Mouse (Mus musculus): Measurements from ENCODE around the gene Zfp68.
"Not testable (repeated sequence)": the region's sequence is repeated elsewhere in the genome, so short reads cannot be mapped to it uniquely, and the experiment has no call there.

Gene Zfp68

DNA sequence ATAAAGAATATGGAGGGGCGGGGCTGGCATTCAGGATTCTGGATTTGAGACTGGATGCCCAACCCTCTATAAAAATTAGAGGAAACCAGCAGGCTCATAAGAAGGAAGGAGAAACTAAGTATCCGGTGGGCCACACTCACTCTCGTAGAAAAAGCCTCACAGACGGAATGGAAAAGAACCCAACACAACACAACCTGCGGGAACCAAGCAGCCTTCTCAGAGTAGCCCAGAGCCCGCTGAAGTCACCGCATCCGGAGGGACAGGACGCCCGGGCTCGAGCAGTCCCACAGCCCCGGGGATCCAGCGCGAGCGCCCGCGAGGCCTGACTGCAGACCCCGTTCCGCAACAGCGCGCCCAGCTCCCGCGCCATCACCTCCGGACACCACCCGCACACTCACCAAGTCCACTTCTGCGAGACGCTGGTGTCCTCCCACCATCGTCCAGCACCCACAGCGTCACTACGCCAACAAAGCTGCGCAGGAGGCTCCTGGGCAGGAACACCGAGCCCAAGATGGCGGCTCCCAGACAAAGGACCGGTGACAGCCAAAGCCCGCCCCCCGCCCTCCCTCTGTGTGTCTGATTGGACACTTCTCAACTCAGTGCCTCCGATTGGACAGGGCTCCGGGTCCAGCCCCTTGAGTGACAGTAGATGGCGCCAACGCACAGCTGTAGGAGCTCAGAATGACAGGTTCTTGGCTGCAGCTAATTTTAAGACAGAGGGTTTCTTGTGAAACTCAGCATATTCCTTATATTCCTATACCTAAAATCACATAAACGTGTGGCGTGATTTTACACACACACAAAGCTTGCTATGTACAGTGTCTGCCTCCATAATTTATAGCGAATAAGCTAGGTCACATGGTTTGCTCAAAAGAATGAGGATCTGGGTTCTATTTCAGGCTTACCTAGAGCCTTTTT lies at the start of gene Zfp68:
TSS of gene Zfp68 (minus strand) at position 551 of the 918 bp plus-strand sequence.
- DNase-seq (ENCODE audit: low read depth, low spot score), result peak; percentile 89

DNA sequence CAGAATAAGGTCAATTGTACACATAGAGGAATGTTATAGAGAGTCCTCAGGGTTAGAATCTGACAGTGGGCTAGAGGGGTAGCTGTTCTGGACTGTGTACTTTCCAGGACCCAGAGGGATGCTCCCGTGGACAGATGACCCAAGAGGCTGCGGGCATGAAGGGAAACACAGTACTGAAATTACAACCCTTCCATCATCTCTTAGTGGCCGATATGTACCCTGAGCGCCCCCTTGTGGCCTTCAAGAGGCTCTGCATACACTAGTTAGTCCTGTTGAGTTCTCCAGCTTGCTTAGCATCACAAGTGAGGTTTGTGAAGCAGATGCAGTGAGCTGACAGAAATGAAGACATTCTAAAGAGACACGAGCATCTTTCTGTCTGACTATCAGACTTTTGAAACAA lies 39.4 kb upstream of the Zfp68 start:
- DNase-seq (ENCODE audit: low read depth, low spot score), result peak; percentile 50

DNA sequence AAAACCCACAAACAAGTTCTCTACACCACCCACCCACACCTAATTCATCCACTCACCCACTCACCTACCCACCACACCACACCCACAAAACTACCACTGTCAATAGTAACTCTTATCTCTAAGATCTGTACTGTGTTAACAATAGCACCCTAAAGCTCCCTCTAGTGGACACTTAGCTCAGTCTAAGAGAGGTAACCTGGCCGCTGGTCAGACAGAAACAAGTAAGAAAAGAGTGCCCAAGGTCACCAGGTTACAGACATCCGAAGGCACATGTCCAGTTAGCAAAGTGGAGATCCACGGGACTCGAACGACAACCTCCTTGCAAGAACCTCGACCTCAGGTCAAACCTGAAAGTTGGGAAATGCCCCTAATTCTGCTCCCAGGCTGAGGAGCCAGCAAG lies 38.3 kb upstream of the Zfp68 start:
- DNase-seq (ENCODE audit: low read depth, low spot score), result peak; percentile 34

GRCm38 (mm10) chr5:138657407-138657806 lies 37.8 kb upstream of the Zfp68 start:
- no peak for DNase-seq (ENCODE audit: low read depth, low spot score)

DNA sequence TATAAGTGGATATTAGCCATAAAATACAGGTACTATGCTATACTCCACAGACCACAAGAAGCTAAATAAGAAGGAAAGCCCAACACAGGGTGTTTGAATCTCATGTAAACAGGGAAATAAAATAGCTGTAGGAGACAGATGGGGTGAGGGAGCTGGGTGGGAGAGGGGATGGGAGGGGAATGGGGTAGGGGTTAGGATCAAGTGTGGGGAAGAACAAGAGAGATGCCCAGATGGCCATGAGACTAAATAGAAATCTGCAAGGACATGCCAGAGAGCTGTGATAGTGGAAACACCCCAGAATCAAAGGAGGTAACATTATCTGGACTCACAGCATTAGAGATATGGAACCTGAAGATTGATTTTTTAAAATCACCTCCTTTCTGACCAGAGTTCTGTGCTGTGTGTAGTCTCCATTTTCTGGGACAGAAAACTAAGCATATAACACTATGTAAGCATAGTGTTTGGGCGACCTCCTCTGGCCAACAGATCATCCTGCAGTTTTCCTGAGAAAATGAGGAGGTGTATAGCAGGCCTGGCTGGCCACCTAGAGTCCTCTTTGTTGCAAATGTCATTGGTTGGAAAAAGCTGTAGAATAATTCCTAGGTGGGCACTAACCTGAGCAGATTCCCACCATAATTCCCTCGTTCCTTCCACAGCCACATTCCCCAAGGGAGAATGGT lies 37.1 kb upstream of the Zfp68 start:
- no peak for DNase-seq (ENCODE audit: low read depth, low spot score)

DNA sequence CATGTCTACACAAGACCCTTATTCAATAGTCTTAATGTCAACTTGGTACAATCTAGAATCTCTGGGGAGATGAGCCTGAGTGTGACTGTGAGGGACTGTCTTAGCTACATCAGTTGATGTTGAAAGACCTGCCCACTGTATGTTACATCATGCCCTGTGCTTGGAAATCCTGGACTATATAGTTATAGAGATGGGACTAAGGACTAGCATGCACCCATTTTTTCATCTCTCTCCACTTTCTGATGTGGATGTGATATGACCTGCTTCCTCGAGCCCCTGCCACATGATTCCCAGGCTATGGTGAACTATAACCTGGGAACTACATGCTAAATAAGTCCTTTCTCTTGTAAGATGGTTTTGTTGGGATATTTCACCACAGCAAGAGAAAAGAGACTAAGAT lies 33.4 kb upstream of the Zfp68 start:
- no peak for DNase-seq (ENCODE audit: low read depth, low spot score)

DNA sequence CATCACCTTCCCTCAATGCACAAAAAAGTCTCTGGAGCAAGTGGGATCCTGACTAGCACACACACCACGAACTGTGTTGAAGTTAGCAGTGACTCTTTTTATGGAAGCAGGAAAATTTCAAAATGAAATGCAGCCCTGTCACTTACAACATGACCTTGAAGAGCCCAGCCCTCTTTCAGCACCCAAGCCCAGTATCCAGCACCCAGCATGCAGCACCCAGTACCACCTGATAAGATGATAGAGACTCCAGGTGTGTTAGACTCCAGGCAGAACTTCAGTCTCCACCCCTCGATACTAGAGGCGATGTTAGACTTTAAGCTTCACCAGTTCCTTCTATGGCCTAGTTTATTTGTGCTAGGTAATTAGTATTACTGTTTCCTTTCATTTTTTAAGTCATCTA lies 22.2 kb upstream of the Zfp68 start:
- no peak for DNase-seq (ENCODE audit: low read depth, low spot score)

DNA sequence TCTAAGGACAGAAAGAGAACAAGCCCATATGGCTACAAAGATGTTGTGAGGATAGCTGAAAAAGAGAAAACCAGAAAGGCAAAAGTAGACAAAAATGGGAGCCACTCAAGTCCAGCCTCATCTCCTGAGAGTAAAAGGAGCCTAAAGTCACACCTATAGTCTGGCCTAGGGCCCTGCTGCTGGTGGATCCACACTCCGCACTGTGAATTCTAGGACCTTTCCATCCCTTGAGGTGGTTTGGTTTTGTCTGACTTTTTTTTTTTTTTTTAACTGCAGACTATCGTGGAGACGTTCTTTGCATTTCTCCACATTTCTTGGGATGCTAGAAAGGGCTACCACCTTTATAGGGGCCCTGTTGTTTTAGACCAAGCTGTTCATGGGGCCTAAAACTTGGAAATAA lies 21.5 kb upstream of the Zfp68 start:
- no peak for DNase-seq (ENCODE audit: low read depth, low spot score)

DNA sequence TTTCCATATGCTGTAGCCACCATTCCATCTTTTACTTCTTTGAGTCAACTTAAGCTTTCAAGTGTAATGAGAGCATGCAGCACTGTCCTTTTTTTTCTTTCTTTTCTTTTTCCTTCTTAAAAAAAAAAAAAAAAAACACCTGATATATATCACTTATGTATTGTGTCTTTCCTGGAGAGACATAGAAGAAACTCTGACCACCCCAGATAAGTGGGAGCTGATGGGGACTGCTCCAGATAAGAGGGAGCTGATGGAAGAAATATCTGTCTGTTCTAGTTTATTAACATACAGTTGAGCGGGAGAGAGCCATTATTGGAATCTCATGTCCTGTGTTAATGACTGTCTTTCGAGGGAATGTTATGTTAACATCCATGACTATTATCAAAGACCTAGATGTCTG lies 16.9 kb upstream of the Zfp68 start:
- no peak for DNase-seq (ENCODE audit: low read depth, low spot score)

DNA sequence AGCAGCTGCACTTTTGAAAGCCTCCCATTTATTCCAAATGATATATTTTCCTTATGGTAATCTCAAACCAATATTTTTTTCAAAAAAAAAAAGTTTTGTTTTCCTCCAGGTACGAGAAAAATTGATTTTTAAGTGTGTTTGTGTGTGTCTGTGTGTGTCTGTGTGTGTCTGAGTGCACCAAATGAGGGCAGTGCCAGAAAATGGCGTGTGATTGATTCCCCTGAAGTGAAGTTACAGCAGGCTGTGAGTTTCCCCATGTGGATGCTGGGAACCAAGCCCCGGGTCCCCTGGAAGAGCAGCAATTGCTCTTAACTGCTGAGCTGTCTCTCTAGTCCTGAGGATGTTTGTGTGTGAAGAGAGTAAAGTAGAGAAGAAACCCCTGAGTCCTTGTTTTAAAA lies 3.9 kb upstream of the Zfp68 start:
- DNase-seq (ENCODE audit: low read depth, low spot score), result no peak

GRCm38 (mm10) chr5:138622645-138623477 lies 3.3 kb upstream of the Zfp68 start, which contains the start of gene A430033K04Rik:
Gene A430033K04Rik, plus strand, starts transcription at chr5:138622859.
- peak; percentile 80 for DNase-seq (ENCODE audit: low read depth, low spot score)

GRCm38 (mm10) chr5:138620836-138621235 lies 1.3 kb upstream of the Zfp68 start:
- no peak for DNase-seq (ENCODE audit: low read depth, low spot score)

- DNase-seq (ENCODE audit: low read depth, low spot score), result no peak
Observed at GRCm38 (mm10) chr5:138618353-138618752, 1.2 kb downstream of the Zfp68 start.

DNA sequence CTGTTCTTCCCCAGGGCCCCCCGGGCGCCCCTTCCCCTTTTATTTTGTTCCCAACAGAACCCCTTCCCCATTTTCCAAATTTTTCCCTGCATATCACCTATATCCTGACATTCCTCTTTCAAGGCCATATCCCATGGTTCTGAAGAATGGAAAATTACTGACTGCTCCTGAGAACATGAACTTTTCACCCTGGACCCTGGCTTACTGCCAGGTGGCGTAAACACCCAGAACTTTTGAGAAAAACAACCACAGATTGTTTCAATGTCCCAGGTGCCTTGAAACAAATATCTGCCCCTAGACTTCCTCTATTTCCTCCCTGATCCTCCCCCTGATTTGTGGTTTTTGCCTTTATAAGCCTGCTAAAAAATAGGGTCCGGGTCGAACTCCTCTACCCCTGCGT lies 32.2 kb downstream of the Zfp68 start:
- DNase-seq (ENCODE audit: low read depth, low spot score), result no peak

DNA sequence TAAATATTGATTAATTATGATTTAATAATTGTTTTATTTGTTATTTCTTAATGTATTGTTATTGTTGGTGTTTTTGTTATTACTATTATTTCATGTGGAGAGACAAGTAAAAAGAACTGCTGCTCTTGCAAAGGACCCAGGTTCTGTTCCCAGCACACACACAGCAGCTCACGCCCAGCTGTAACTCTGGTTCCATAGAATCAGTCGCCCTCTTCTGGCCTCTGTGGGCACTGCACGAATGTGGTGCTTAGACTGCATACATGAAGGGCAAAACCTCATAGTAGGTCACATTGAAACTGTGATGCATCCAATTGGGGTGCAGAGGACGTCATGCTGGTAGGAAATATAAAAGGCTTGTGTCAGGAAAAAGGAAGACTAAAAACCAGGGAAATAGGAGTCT lies 47.9 kb downstream of the Zfp68 start:
- DNase-seq (ENCODE audit: low read depth, low spot score), result peak; percentile 54

- not testable (repeated sequence) for DNase-seq (ENCODE audit: low read depth, low spot score)
Observed at GRCm38 (mm10) chr5:138564612-138565011, 54.9 kb downstream of the Zfp68 start, which contains the start of gene 1700123K08Rik. Gene 1700123K08Rik, minus strand, starts transcription at chr5:138564712.

All from WW6 (cell line).